Mouse (Mus musculus): ENCODE data around the gene Uba52. TPM values are rescaled to one million over a fixed set of nuclear protein-coding genes. Genes with fewer than 3 reads are reported as not detected.

The Uba52 gene
- polyA plus RNA-seq, 1 experiment from 2014 or later, result 882 TPM

DNA sequence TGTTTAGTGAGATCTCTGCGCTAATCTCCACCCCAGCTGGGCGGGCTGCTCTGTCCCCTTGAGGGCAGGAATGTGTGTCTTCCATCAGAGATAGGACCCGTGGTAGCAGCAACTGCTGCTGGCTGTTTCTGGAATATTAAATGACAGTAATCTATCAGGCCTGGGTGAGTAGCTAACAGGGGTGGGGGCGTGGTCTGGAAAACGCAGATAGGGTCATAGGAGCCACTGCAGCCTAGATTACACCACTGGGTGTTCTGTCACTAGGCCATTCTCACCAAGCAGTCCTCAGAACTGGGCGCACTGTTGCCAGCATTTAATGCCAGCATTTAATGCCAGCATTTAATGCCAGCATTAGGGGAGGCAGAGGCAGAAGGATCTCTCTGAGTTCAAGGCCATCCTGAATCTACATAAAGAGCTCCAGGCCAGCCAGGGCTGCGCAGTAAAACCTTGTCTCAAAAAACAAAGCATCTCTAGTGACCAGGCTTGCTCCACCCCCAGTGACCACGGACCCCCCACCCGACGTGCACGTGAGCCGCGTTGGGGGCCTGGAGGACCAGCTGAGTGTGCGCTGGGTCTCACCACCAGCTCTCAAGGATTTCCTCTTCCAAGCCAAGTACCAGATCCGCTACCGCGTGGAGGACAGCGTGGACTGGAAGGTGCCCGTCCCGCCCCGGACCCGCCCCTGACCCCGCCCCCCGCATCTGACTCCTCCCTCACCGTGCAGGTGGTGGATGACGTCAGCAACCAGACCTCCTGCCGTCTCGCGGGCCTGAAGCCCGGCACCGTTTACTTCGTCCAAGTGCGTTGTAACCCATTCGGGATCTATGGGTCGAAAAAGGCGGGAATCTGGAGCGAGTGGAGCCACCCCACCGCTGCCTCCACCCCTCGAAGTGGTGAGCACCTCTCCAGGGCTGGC, 10.0 kb downstream of the Uba52 start:
- no peak for ATAC-seq (ENCODE audit: low FRiP score, low TSS enrichment)
- WGBS, result 9% methylated on average over 39 of the region's 39 CpGs
- peak overlapping the region; percentile 26 for H3K4me3 ChIP-seq (ENCODE audit: low read length)

GRCm38 (mm10) chr8:70495771-70496062, 14.9 kb downstream of the Uba52 start:
- peak overlapping the region; percentile 24 for H3K4me2 ChIP-seq (replicated peaks; ENCODE audit: low read depth, low read length)
- no peaks in the 10 kb centered on the region for H3K9me3 ChIP-seq (ENCODE audit: low read length)
- 0 out of 2 replicates have a peak overlapping the region, but pooled peaks have one; percentile 24 for H3K9ac ChIP-seq (replicated peaks; ENCODE audit: low read length)
- peak overlapping the region; percentile 45; the same call in 1 of the 2 replicates for H3K4me3 ChIP-seq (ENCODE audit: low read length)
- ATAC-seq (ENCODE audit: low FRiP score, low TSS enrichment), result no peak
- 12% methylated on average over 9 of the region's 12 CpGs for WGBS
- H3K36me3 ChIP-seq (ENCODE audit: insufficient read depth, low read length), result no peaks in the 10 kb centered on the region
- H3K27me3 ChIP-seq (ENCODE audit: insufficient read depth, low read length), result peaks cover 100% of the 10 kb centered on the region
- H3K27ac ChIP-seq (ENCODE audit: low read length), result no peak overlapping the region
- H3K4me1 ChIP-seq (ENCODE audit: insufficient read depth, low read length), result peaks cover 41% of the 10 kb centered on the region

More for the DNA sequence above, 10.0 kb downstream of the Uba52 start:
- Histone ChIP-seq H3K4me2 (replicated peaks; ENCODE audit: low read depth, low read length) (peak overlapping the region; percentile 45), H3K9ac (replicated peaks; ENCODE audit: low read length) (no peak overlapping the region), H3K27me3 (ENCODE audit: insufficient read depth, low read length) (peaks cover 86% of the 10 kb centered on the region), H3K36me3 (ENCODE audit: insufficient read depth, low read length) (no peaks in the 10 kb centered on the region; the same call in 1 of the 2 replicates), H3K4me1 (ENCODE audit: insufficient read depth, low read length) (peaks cover 35% of the 10 kb centered on the region), H3K9me3 (ENCODE audit: low read length) (no peaks in the 10 kb centered on the region), H3K27ac (ENCODE audit: low read length) (no peak overlapping the region)

DNA sequence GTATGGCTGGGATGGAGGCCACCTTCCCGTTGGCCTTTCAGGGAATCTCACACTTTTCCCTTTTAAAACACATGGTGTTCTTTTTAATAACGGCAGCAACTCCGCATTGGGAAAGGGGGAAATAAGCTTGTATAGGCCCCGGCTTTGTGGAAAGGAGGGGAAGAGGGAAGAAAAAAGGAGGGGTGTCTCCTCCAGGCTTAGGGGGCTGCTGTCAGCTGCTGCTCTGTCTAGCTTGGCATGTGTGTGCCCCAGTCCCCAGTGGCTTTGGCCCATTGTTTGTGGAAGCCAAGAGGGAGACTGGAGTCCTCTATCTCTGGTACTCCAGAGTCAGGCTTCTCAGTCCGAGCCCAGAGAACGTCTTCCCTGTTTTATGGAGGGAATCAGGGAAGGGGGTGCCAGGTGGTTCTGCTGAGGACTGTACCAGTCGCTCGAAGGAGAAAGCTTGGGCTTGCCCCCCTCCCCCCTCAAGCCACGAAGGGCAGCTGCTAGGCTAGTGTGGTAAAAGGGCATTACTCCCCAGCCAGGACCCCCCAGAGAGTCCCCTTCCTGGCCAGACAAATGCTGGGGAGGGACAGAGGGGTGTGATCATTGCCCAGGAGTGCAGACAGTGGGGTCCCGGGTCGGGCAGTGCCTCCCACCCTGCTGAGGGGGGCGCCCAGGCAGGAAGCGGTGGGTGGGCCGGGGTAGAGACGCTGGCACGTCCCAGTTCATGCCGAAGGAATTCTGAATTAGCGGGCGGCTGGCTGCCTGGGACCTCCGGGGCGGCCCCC, 15.4 kb downstream of the Uba52 start:
- peaks cover 100% of the 10 kb centered on the region for H3K27me3 ChIP-seq (ENCODE audit: insufficient read depth, low read length)
- ATAC-seq (ENCODE audit: low FRiP score, low TSS enrichment), result no peak
- H3K4me3 ChIP-seq (ENCODE audit: low read length), result peak overlapping the region; percentile 45
- no peak overlapping the region for H3K27ac ChIP-seq (ENCODE audit: low read length)
- 0 out of 2 replicates have a peak overlapping the region, but pooled peaks have one; percentile 24 for H3K9ac ChIP-seq (replicated peaks; ENCODE audit: low read length)
- peak overlapping the region; percentile 24 for H3K4me2 ChIP-seq (replicated peaks; ENCODE audit: low read depth, low read length)
- 4% methylated on average over 17 of the region's 21 CpGs for WGBS
- peaks cover 46% of the 10 kb centered on the region for H3K4me1 ChIP-seq (ENCODE audit: insufficient read depth, low read length)
- no peaks in the 10 kb centered on the region for H3K36me3 ChIP-seq (ENCODE audit: insufficient read depth, low read length)
- no peaks in the 10 kb centered on the region for H3K9me3 ChIP-seq (ENCODE audit: low read length)

DNA sequence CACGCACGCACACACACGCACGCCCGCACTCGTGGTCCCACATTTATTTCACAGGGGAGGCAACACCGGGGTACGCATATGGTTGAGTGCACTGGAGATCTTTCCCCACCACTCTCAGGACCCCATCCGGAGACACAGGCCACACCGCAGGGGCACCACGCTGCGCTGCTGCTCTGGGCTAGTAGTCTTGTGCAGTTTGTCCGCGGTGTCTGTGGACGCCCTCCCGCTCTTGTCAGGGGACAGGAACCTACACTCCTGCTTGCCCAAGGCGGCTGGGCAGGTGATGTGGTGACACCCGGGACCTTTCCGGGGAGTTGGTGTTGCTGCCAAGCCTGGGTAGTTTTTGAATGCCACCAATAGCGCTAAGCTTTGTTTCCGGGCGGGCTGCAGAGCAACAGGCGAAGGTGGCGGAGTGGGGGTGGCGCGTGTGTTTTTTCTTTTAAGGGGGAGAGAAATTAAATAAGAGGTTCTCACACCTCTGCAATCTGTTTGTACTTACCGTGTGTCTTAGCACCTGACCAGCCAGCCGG, 16.1 kb downstream of the Uba52 start:
- Histone ChIP-seq H3K4me3 (ENCODE audit: low read length) (peak overlapping the region; percentile 45), H3K27ac (ENCODE audit: low read length) (no peak overlapping the region), H3K27me3 (ENCODE audit: insufficient read depth, low read length) (peaks cover 100% of the 10 kb centered on the region), H3K9ac (replicated peaks; ENCODE audit: low read length) (no peak overlapping the region), H3K9me3 (ENCODE audit: low read length) (no peaks in the 10 kb centered on the region), H3K4me2 (replicated peaks; ENCODE audit: low read depth, low read length) (peak overlapping the region; percentile 74; the same call in 1 of the 2 replicates), H3K36me3 (ENCODE audit: insufficient read depth, low read length) (no peaks in the 10 kb centered on the region), H3K4me1 (ENCODE audit: insufficient read depth, low read length) (peaks cover 51% of the 10 kb centered on the region)
- 1% methylated on average over 27 of the region's 28 CpGs for WGBS
- ATAC-seq (ENCODE audit: low FRiP score, low TSS enrichment), result no peak

DNA sequence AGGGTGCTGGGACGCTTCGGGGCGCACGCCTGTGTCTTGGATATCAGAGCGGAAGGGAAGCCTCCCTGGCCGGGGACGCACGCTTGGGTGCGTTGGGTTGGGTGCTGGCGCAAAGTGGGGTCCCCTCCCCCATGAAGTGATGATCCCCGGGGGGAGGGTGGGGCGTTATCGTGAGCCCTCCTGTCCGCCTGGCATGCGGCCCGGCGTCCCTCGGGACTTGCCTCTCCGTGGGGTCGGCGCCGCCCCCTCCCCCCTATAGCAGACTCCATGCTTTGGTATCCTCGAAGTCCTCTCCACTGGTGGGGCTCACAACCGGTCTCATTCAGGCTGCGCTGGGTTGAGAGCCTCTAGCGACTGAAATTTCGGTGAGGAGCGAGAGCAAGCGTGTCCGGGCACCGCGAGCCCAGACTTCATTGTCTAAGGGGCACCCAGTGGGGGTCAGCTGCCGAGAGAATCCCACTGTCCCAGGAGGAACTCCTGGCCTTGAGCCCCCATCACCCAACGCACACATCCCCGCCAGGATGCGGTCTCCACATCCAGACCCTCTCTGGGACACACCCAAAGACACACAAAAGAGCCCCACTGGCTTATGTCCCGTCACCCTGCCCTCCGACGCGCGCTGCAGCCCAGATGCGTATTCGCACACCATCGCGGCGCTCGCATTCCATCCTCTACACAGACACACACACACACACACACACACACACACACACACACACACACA, 16.7 kb downstream of the Uba52 start:
- Histone ChIP-seq H3K9ac (replicated peaks; ENCODE audit: low read length) (peak overlapping the region; percentile 50; the same call in 1 of the 2 replicates), H3K4me2 (replicated peaks; ENCODE audit: low read depth, low read length) (peak overlapping the region; percentile 74), H3K27me3 (ENCODE audit: insufficient read depth, low read length) (peaks cover 100% of the 10 kb centered on the region), H3K4me1 (ENCODE audit: insufficient read depth, low read length) (peaks cover 57% of the 10 kb centered on the region), H3K27ac (ENCODE audit: low read length) (no peak overlapping the region), H3K4me3 (ENCODE audit: low read length) (peak overlapping the region; percentile 45), H3K36me3 (ENCODE audit: insufficient read depth, low read length) (no peaks in the 10 kb centered on the region), H3K9me3 (ENCODE audit: low read length) (no peaks in the 10 kb centered on the region)
- 1% methylated on average over 46 of the region's 47 CpGs for WGBS
- no peak for ATAC-seq (ENCODE audit: low FRiP score, low TSS enrichment)

DNA sequence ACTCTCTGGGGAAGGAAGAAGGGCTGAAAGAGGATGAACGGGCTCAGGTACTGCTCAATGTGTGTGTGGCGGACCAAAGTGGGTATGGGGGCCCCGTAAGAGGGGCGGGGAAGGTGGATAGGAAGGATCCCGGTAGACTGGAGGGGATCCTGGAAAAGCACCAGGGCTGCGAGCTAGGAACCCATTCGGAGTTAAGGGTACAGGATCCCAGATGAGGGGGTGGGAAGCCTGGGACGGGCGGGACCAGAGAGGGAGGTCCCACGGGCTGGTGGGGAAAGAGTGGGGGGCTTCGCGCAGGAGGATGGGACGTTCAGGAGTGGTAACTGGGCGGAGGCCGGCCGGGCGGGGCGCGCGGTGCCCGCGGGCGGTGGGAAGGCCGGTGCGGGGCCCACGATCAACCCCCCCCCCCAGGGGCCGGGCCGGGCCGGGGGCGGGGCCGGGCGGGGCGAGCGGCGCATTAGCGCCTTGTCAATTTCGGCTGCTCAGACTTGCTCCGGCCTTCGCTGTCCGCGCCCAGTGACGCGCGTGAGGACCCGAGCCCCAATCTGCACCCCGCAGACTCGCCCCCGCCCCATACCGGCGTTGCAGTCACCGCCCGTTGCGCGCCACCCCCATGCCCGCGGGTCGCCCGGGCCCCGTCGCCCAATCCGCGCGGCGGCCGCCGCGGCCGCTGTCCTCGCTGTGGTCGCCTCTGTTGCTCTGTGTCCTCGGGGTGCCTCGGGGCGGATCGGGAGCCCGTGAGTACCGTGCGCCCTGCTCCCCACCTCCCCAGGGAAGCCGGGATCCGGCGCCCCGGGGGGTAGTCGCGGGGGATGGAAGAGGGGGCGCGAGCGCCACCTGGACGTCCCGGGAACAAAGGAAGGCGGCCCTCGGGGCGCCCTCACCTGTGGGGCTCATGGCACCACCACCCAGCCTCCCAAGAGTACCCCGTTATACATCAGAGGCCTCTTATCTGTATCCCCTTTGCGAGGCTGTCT, 17.6 kb downstream of the Uba52 start, which contains the start of gene Crlf1:
TSS of gene Crlf1 (plus strand) at position 495 of the 977 bp plus-strand sequence.
- no peak within 1 kb of the TSS for H3K27ac ChIP-seq (ENCODE audit: low read length)
- H3K4me3 ChIP-seq (ENCODE audit: low read length), result peak within 1 kb of the TSS; percentile 45
- ATAC-seq (ENCODE audit: low FRiP score, low TSS enrichment), result no peak
- WGBS, result under 1% methylated on average over 56 of the region's 93 CpGs
- peak within 1 kb of the TSS; percentile 74 for H3K4me2 ChIP-seq (replicated peaks; ENCODE audit: low read depth, low read length)
- peaks cover 66% of the 10 kb centered on the region for H3K4me1 ChIP-seq (ENCODE audit: insufficient read depth, low read length)
- H3K36me3 ChIP-seq (ENCODE audit: insufficient read depth, low read length), result no peaks in the 10 kb centered on the region
- H3K9me3 ChIP-seq (ENCODE audit: low read length), result no peaks in the 10 kb centered on the region
- peak within 1 kb of the TSS; percentile 50 for H3K9ac ChIP-seq (replicated peaks; ENCODE audit: low read length)
- peaks cover 100% of the 10 kb centered on the region for H3K27me3 ChIP-seq (ENCODE audit: insufficient read depth, low read length)

- Histone ChIP-seq H3K27me3 (ENCODE audit: insufficient read depth, low read length) (peaks cover 99% of the 10 kb centered on the region), H3K4me3 (ENCODE audit: low read length) (no peak overlapping the region)
Observed at GRCm38 (mm10) chr8:70490880-70491495, 19.6 kb downstream of the Uba52 start.

GRCm38 (mm10) chr8:70490061-70490879, 20.3 kb downstream of the Uba52 start:
- H3K4me2 ChIP-seq (replicated peaks; ENCODE audit: low read depth, low read length), result peak overlapping the region; percentile 60
- H3K36me3 ChIP-seq (ENCODE audit: insufficient read depth, low read length), result no peaks in the 10 kb centered on the region
- 11% methylated on average over 10 of the region's 10 CpGs for WGBS
- no peak for ATAC-seq (ENCODE audit: low FRiP score, low TSS enrichment)
- H3K4me1 ChIP-seq (ENCODE audit: insufficient read depth, low read length), result peaks cover 69% of the 10 kb centered on the region
- H3K4me3 ChIP-seq (ENCODE audit: low read length), result no peak overlapping the region
- no peak overlapping the region for H3K27ac ChIP-seq (ENCODE audit: low read length)
- no peak overlapping the region for H3K9ac ChIP-seq (replicated peaks; ENCODE audit: low read length)
- no peaks in the 10 kb centered on the region for H3K9me3 ChIP-seq (ENCODE audit: low read length)
- H3K27me3 ChIP-seq (ENCODE audit: insufficient read depth, low read length), result peaks cover 99% of the 10 kb centered on the region

More at GRCm38 (mm10) chr8:70490880-70491495, 19.6 kb downstream of the Uba52 start:
- H3K36me3 ChIP-seq (ENCODE audit: insufficient read depth, low read length), result no peaks in the 10 kb centered on the region
- no peaks in the 10 kb centered on the region for H3K9me3 ChIP-seq (ENCODE audit: low read length)
- peak overlapping the region; percentile 29; the same call in 1 of the 2 replicates for H3K4me2 ChIP-seq (replicated peaks; ENCODE audit: low read depth, low read length)
- 4% methylated on average over 20 of the region's 20 CpGs for WGBS
- H3K4me1 ChIP-seq (ENCODE audit: insufficient read depth, low read length), result peaks cover 73% of the 10 kb centered on the region
- no peak overlapping the region for H3K27ac ChIP-seq (ENCODE audit: low read length)
- ATAC-seq (ENCODE audit: low FRiP score, low TSS enrichment), result no peak
- H3K9ac ChIP-seq (replicated peaks; ENCODE audit: low read length), result no peak overlapping the region

Data from kidney, embryonic 16.5 days (tissue).